Mouse (Mus musculus): ENCODE data around the gene Rbp2. TPM values are rescaled to one million over a fixed set of nuclear protein-coding genes. Genes with fewer than 3 reads are reported as not detected.

Gene Rbp2
- polyA plus RNA-seq (2012; rRNA removed): not detected in 2 replicates

GRCm38 (mm10) chr9:98485815-98486214 lies at the start of gene Rbp2:
Gene Rbp2 (plus strand): TSS chr9:98486115.
- Histone ChIP-seq H3K27ac (ENCODE audit: insufficient read depth, low read length) (no peak within 1 kb of the TSS), H3K36me3 (ENCODE audit: control insufficient read depth, insufficient read depth, low read length) (no peaks in the 10 kb centered on the region), H3K27me3 (ENCODE audit: control insufficient read depth, insufficient read depth, low read length) (no peaks in the 10 kb centered on the region), H3K4me3 (ENCODE audit: extremely low read depth, insufficient read depth, insufficient read length) (no peak within 1 kb of the TSS), H3K4me1 (ENCODE audit: control insufficient read depth, insufficient read depth, insufficient read length) (no peaks in the 10 kb centered on the region)
- no peak for TF ChIP-seq POLR2A (IDR thresholded peaks at IDR 0.05; ENCODE audit: low read depth, low read length)
- no peak for TF ChIP-seq CTCF (IDR thresholded peaks at IDR 0.05; ENCODE audit: extremely low read depth, insufficient read depth, insufficient read length, insufficient replicate concordance)
- DNase-seq (ENCODE audit: low read depth in 1 of 2, low spot score in 2 of 2): no peak
- 83% methylated on average over 3 of the region's 3 CpGs for WGBS

GRCm38 (mm10) chr9:98437819-98438218 lies 48.1 kb upstream of the Rbp2 start:
- H3K4me1 ChIP-seq (ENCODE audit: control insufficient read depth, insufficient read depth, insufficient read length): no peaks in the 10 kb centered on the region
- no peak overlapping the region for H3K27ac ChIP-seq (ENCODE audit: insufficient read depth, low read length)
- whole genome bisulfite sequencing: 89% methylated on average over 4 of the region's 4 CpGs
- no peak for DNase-seq (ENCODE audit: low read depth in 1 of 2, low spot score in 2 of 2)
- TF ChIP-seq CTCF (IDR thresholded peaks at IDR 0.05; ENCODE audit: extremely low read depth, insufficient read depth, insufficient read length, insufficient replicate concordance) (no peak), POLR2A (IDR thresholded peaks at IDR 0.05; ENCODE audit: low read depth, low read length) (no peak)
- no peaks in the 10 kb centered on the region for H3K27me3 ChIP-seq (ENCODE audit: control insufficient read depth, insufficient read depth, low read length)
- no peaks in the 10 kb centered on the region for H3K36me3 ChIP-seq (ENCODE audit: control insufficient read depth, insufficient read depth, low read length)
- H3K4me3 ChIP-seq (ENCODE audit: extremely low read depth, insufficient read depth, insufficient read length): no peak overlapping the region

- no peaks in the 10 kb centered on the region for H3K36me3 ChIP-seq (ENCODE audit: control insufficient read depth, insufficient read depth, low read length)
- no peak for DNase-seq (ENCODE audit: low read depth in 1 of 2, low spot score in 2 of 2)
- H3K27me3 ChIP-seq (ENCODE audit: control insufficient read depth, insufficient read depth, low read length): no peaks in the 10 kb centered on the region
- TF ChIP-seq CTCF (IDR thresholded peaks at IDR 0.05; ENCODE audit: extremely low read depth, insufficient read depth, insufficient read length, insufficient replicate concordance) (no peak), POLR2A (IDR thresholded peaks at IDR 0.05; ENCODE audit: low read depth, low read length) (no peak)
- no peaks in the 10 kb centered on the region for H3K4me1 ChIP-seq (ENCODE audit: control insufficient read depth, insufficient read depth, insufficient read length)
- no peak overlapping the region for H3K27ac ChIP-seq (ENCODE audit: insufficient read depth, low read length)
- 85% methylated on average over 3 of the region's 3 CpGs for WGBS
- no peak overlapping the region for H3K4me3 ChIP-seq (ENCODE audit: extremely low read depth, insufficient read depth, insufficient read length)
Observed at GRCm38 (mm10) chr9:98439091-98439490, 46.8 kb upstream of the Rbp2 start.

- Histone ChIP-seq H3K27me3 (ENCODE audit: control insufficient read depth, insufficient read depth, low read length) (no peaks in the 10 kb centered on the region), H3K4me1 (ENCODE audit: control insufficient read depth, insufficient read depth, insufficient read length) (no peaks in the 10 kb centered on the region), H3K27ac (ENCODE audit: insufficient read depth, low read length) (no peak overlapping the region), H3K36me3 (ENCODE audit: control insufficient read depth, insufficient read depth, low read length) (no peaks in the 10 kb centered on the region), H3K4me3 (ENCODE audit: extremely low read depth, insufficient read depth, insufficient read length) (no peak overlapping the region)
- DNase-seq (ENCODE audit: low read depth in 1 of 2, low spot score in 2 of 2): no peak
- TF ChIP-seq CTCF (IDR thresholded peaks at IDR 0.05; ENCODE audit: extremely low read depth, insufficient read depth, insufficient read length, insufficient replicate concordance): no peak
- 35% methylated on average over 5 of the region's 5 CpGs for WGBS
Observed at GRCm38 (mm10) chr9:98442638-98443037, 43.3 kb upstream of the Rbp2 start.

- Histone ChIP-seq H3K4me1 (ENCODE audit: control insufficient read depth, insufficient read depth, insufficient read length) (no peaks in the 10 kb centered on the region), H3K27ac (ENCODE audit: insufficient read depth, low read length) (no peak overlapping the region), H3K4me3 (ENCODE audit: extremely low read depth, insufficient read depth, insufficient read length) (no peak overlapping the region), H3K36me3 (ENCODE audit: control insufficient read depth, insufficient read depth, low read length) (no peaks in the 10 kb centered on the region), H3K27me3 (ENCODE audit: control insufficient read depth, insufficient read depth, low read length) (no peaks in the 10 kb centered on the region)
- WGBS: 77% methylated on average over 9 of the region's 9 CpGs
- DNase-seq (ENCODE audit: low read depth in 1 of 2, low spot score in 2 of 2): no peak
- no peak for TF ChIP-seq POLR2A (IDR thresholded peaks at IDR 0.05; ENCODE audit: low read depth, low read length)
Observed at GRCm38 (mm10) chr9:98445359-98446149, 40.4 kb upstream of the Rbp2 start.

GRCm38 (mm10) chr9:98450976-98451375 lies 34.9 kb upstream of the Rbp2 start:
- TF ChIP-seq POLR2A (IDR thresholded peaks at IDR 0.05; ENCODE audit: low read depth, low read length) (no peak), CTCF (IDR thresholded peaks at IDR 0.05; ENCODE audit: extremely low read depth, insufficient read depth, insufficient read length, insufficient replicate concordance) (no peak)
- H3K27ac ChIP-seq (ENCODE audit: insufficient read depth, low read length): no peak overlapping the region
- no peak for DNase-seq (ENCODE audit: low read depth in 1 of 2, low spot score in 2 of 2)
- no peaks in the 10 kb centered on the region for H3K27me3 ChIP-seq (ENCODE audit: control insufficient read depth, insufficient read depth, low read length)
- H3K36me3 ChIP-seq (ENCODE audit: control insufficient read depth, insufficient read depth, low read length): no peaks in the 10 kb centered on the region
- no peaks in the 10 kb centered on the region for H3K4me1 ChIP-seq (ENCODE audit: control insufficient read depth, insufficient read depth, insufficient read length)
- WGBS: 64% methylated on average over 1 of the region's 1 CpGs
- no peak overlapping the region for H3K4me3 ChIP-seq (ENCODE audit: extremely low read depth, insufficient read depth, insufficient read length)

- Histone ChIP-seq H3K27me3 (ENCODE audit: control insufficient read depth, insufficient read depth, low read length) (no peaks in the 10 kb centered on the region), H3K27ac (ENCODE audit: insufficient read depth, low read length) (no peak overlapping the region), H3K4me3 (ENCODE audit: extremely low read depth, insufficient read depth, insufficient read length) (no peak overlapping the region), H3K36me3 (ENCODE audit: control insufficient read depth, insufficient read depth, low read length) (no peaks in the 10 kb centered on the region), H3K4me1 (ENCODE audit: control insufficient read depth, insufficient read depth, insufficient read length) (no peaks in the 10 kb centered on the region)
- 72% methylated on average over 2 of the region's 2 CpGs for WGBS
- no peak for DNase-seq (ENCODE audit: low read depth in 1 of 2, low spot score in 2 of 2)
- TF ChIP-seq CTCF (IDR thresholded peaks at IDR 0.05; ENCODE audit: extremely low read depth, insufficient read depth, insufficient read length, insufficient replicate concordance) (no peak), POLR2A (IDR thresholded peaks at IDR 0.05; ENCODE audit: low read depth, low read length) (no peak)
Observed at GRCm38 (mm10) chr9:98466709-98467108, 19.2 kb upstream of the Rbp2 start.
